Mouse (Mus musculus): Measurements from ENCODE around the gene Decr2. TPM values are rescaled to one million over a fixed set of nuclear protein-coding genes. Genes with fewer than 3 reads are reported as not detected.
"Not testable (repeated sequence)": the region's sequence is repeated elsewhere in the genome, so short reads cannot be mapped to it uniquely, and the experiment has no call there.

Decr2 gene
- polyA plus RNA-seq, 1 experiment = 0.35 TPM

- peak overlapping the region; percentile 33 for H3K4me3 ChIP-seq (replicated peaks)
- H3K9me3 ChIP-seq = no peaks in the 10 kb centered on the region
- TF ChIP-seq GATA1 (IDR thresholded peaks at IDR 0.05; ENCODE audit: borderline replicate concordance, low read length) (no peak), FLI1 (IDR thresholded peaks at IDR 0.05; ENCODE audit: low read length) (no peak)
- peaks cover 27% of the 10 kb centered on the region for H3K27me3 ChIP-seq (replicated peaks)
- H3K36me3 ChIP-seq (replicated peaks; ENCODE audit: low read length) = no peaks in the 10 kb centered on the region
- no peaks in the 10 kb centered on the region for H3K4me1 ChIP-seq
Measured at GRCm38 (mm10) chr17:26046253-26046997, 43.7 kb downstream of the Decr2 start.

GRCm38 (mm10) chr17:26045285-26045684, 44.9 kb downstream of the Decr2 start:
- no peak overlapping the region for H3K4me3 ChIP-seq (replicated peaks)
- H3K4me1 ChIP-seq = no peaks in the 10 kb centered on the region
- H3K27me3 ChIP-seq (replicated peaks) = peaks cover 27% of the 10 kb centered on the region
- H3K9me3 ChIP-seq = no peaks in the 10 kb centered on the region
- H3K36me3 ChIP-seq (replicated peaks; ENCODE audit: low read length) = no peaks in the 10 kb centered on the region
- TF ChIP-seq FLI1 (IDR thresholded peaks at IDR 0.05; ENCODE audit: low read length) (no peak), GATA1 (IDR thresholded peaks at IDR 0.05; ENCODE audit: borderline replicate concordance, low read length) (no peak)

GRCm38 (mm10) chr17:26043249-26043636, 46.9 kb downstream of the Decr2 start:
- H3K4me1 ChIP-seq = no peaks in the 10 kb centered on the region
- H3K9me3 ChIP-seq = no peaks in the 10 kb centered on the region
- TF ChIP-seq FLI1 (IDR thresholded peaks at IDR 0.05; ENCODE audit: low read length) = no peak
- TF ChIP-seq GATA1 (IDR thresholded peaks at IDR 0.05; ENCODE audit: borderline replicate concordance, low read length) = no peak
- H3K27me3 ChIP-seq (replicated peaks) = peaks cover 28% of the 10 kb centered on the region
- H3K36me3 ChIP-seq (replicated peaks; ENCODE audit: low read length) = no peaks in the 10 kb centered on the region
- H3K4me3 ChIP-seq (replicated peaks) = no peak overlapping the region

DNA sequence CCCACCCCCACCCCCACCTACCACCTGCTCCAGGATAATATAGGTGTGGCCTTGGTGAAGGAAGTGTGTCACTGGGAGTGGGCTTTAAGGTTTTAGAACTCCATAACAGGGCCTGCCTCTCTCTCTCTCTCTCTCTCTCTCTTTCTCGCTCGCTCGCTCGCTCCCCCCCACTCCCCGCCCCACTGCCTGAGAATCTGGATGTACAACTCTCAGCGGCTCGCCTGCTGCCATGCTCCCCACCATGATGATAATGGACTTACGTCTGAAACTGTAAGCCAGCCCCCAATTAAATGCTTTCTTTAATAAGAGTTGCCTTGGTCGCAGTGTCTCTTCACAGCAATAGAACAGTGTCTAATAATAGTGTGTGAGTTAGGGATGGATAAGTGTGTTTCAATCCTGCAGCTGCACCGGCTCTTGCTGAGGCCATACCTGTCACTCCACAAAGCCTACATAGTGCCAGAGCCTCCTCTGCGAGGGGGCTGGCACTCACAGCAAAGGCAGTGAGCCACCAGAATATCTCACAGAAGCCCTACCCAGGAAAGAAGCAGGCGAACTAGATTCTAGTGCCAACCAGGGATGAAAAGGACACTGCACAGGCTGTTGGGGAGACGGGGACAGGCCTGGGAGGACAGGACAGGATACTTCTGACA, 47.4 kb downstream of the Decr2 start:
- H3K27me3 ChIP-seq (replicated peaks) = peaks cover 30% of the 10 kb centered on the region
- TF ChIP-seq FLI1 (IDR thresholded peaks at IDR 0.05; ENCODE audit: low read length) = no peak
- no peak for TF ChIP-seq GATA1 (IDR thresholded peaks at IDR 0.05; ENCODE audit: borderline replicate concordance, low read length)
- H3K9me3 ChIP-seq = no peaks in the 10 kb centered on the region
- no peaks in the 10 kb centered on the region for H3K36me3 ChIP-seq (replicated peaks; ENCODE audit: low read length)
- H3K4me3 ChIP-seq (replicated peaks) = no peak overlapping the region
- H3K4me1 ChIP-seq = no peaks in the 10 kb centered on the region

DNA sequence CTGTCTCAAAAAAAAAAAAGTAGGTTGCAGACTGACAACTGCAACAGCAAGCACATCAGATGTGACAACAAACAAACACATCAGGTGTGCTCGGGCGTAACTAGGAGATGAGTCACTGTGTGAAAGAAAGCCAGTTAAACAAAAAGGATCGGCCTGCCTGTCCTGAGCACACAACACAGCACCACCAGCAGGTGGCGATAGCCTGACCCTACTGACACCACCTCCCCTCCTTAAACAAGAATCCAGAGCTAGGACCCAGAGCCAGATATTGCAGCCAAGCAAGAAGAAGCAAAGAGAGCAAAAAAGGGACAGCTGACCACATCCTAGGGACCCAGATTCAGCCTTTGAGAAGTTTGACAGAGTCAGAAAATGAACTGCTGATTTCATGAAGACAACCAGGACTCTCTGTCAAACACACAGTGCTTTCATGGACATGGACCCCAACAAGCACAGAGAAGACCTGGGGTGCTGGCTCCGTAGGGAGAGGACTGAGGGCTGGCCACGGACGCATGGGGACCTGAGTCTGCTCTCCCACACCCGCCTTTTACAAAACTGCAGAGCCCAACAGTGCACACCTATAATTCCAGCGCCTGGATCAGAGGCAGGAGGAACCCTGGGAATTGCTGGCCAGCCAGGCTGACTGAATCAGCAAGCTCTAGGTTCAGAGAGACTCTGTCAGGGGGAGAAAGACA, 48.9 kb downstream of the Decr2 start:
- Histone ChIP-seq H3K4me1 (no peaks in the 10 kb centered on the region), H3K27me3 (replicated peaks) (peaks cover 31% of the 10 kb centered on the region), H3K36me3 (replicated peaks; ENCODE audit: low read length) (no peaks in the 10 kb centered on the region), H3K9me3 (no peaks in the 10 kb centered on the region), H3K4me3 (replicated peaks) (no peak overlapping the region)
- TF ChIP-seq FLI1 (IDR thresholded peaks at IDR 0.05; ENCODE audit: low read length) = no peak
- TF ChIP-seq GATA1 (IDR thresholded peaks at IDR 0.05; ENCODE audit: borderline replicate concordance, low read length) = no peak

GRCm38 (mm10) chr17:26040711-26041110, 49.4 kb downstream of the Decr2 start:
- not testable (repeated sequence) for H3K36me3 ChIP-seq (replicated peaks; ENCODE audit: low read length); H3K9me3 ChIP-seq; H3K4me1 ChIP-seq; H3K4me3 ChIP-seq (replicated peaks)
- H3K27me3 ChIP-seq (replicated peaks) = peaks cover 32% of the 10 kb centered on the region

DNA sequence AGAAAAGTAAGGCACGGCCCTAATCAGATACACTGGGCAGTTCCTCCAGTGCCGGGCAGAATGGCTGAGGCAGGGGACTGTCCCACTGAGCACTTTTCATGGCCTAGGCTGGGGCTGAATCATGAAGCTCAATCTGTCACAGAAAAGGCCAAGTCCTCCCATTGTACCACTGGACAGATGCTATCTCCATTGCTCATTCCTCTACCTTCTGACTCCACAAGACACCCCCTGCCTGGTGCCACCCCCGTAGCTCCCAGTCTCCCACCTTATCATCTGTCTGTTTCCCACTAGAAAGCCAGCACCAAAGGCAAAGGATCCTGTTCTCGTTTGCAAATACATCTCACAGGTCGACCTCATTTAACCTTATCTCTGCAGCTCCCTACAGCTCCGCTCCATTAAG, 58.1 kb downstream of the Decr2 start:
- Histone ChIP-seq H3K36me3 (replicated peaks; ENCODE audit: low read length) (no peaks in the 10 kb centered on the region), H3K4me3 (replicated peaks) (no peak overlapping the region), H3K27me3 (replicated peaks) (peaks cover 45% of the 10 kb centered on the region), H3K9me3 (no peaks in the 10 kb centered on the region), H3K4me1 (peaks cover 22% of the 10 kb centered on the region)
- TF ChIP-seq GATA1 (IDR thresholded peaks at IDR 0.05; ENCODE audit: borderline replicate concordance, low read length) (no peak), FLI1 (IDR thresholded peaks at IDR 0.05; ENCODE audit: low read length) (no peak)

DNA sequence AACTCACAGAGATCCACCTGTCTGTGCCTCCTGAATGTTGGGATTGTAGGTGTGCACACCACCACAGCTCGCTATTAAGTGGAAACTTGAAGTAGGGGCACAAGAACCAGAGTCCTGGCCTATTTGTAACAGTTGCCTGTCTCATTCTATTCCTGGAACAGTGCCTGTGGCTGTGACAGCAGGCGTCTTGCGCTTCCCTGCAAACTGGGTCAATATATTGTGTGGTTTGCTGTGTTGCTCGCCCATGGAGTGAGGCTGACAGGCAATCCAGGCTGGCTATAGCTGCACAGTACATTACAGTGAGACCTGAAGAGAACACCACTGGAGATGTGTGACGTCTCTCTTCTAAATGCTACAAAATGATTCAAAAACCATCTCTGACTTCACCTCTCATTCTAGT, 58.6 kb downstream of the Decr2 start:
- TF ChIP-seq GATA1 (IDR thresholded peaks at IDR 0.05; ENCODE audit: borderline replicate concordance, low read length) (no peak), FLI1 (IDR thresholded peaks at IDR 0.05; ENCODE audit: low read length) (no peak)
- Histone ChIP-seq H3K4me3 (replicated peaks) (no peak overlapping the region), H3K9me3 (no peaks in the 10 kb centered on the region), H3K4me1 (peaks cover 22% of the 10 kb centered on the region), H3K36me3 (replicated peaks; ENCODE audit: low read length) (no peaks in the 10 kb centered on the region), H3K27me3 (replicated peaks) (peaks cover 43% of the 10 kb centered on the region)

Other genes with a start within 250 kb of the Decr2 start
- 3.0 and 5.2 TPM in 2 replicates for gene Gm20683, start 248.6 kb downstream of the Decr2 start, polyA plus RNA-seq (2012; ENCODE audit: insufficient read depth, low replicate concordance)
- 59.4 and 75.2 TPM in 2 replicates for gene Rhot2, start 245.5 kb downstream of the Decr2 start, polyA plus RNA-seq (2012; ENCODE audit: insufficient read depth, low replicate concordance)
- 6.0 and 10.1 TPM in 2 replicates for gene Wdr90, start 228.8 kb downstream of the Decr2 start, polyA plus RNA-seq (2012; ENCODE audit: insufficient read depth, low replicate concordance)
- 77.6 and 205 TPM in 2 replicates for gene Mcrip2, start 221.6 kb downstream of the Decr2 start, polyA plus RNA-seq (2012; ENCODE audit: insufficient read depth, low replicate concordance)
- gene Mettl26, start 215.3 kb downstream of the Decr2 start, polyA plus RNA-seq (2012; ENCODE audit: insufficient read depth, low replicate concordance) = 22.6 and 23.9 TPM in 2 replicates
- 1.9 and 3.1 TPM in 2 replicates for gene Wfikkn1, start 209.5 kb downstream of the Decr2 start, polyA plus RNA-seq (2012; ENCODE audit: insufficient read depth, low replicate concordance)
- gene Rab40c, start 170.6 kb downstream of the Decr2 start, polyA plus RNA-seq (2012; ENCODE audit: insufficient read depth, low replicate concordance) = 8.8 and 24.8 TPM in 2 replicates
- gene Pigq, start 145.4 kb downstream of the Decr2 start, polyA plus RNA-seq (2012; ENCODE audit: insufficient read depth, low replicate concordance) = 48.5 and 65.5 TPM in 2 replicates
- not detected in 2 replicates for gene Nhlrc4, start 145.4 kb downstream of the Decr2 start, polyA plus RNA-seq (2012; ENCODE audit: insufficient read depth, low replicate concordance)
- not detected in 2 replicates for gene A930017K11Rik, start 137.8 kb downstream of the Decr2 start, polyA plus RNA-seq (2012; ENCODE audit: insufficient read depth, low replicate concordance)
- gene Capn15, start 104.5 kb downstream of the Decr2 start, polyA plus RNA-seq (2012; ENCODE audit: insufficient read depth, low replicate concordance) = 12.2 and 39.3 TPM in 2 replicates
- gene Rab11fip3, start 20.8 kb downstream of the Decr2 start, polyA plus RNA-seq (2012; ENCODE audit: insufficient read depth, low replicate concordance) = 2.7 and 4.0 TPM in 2 replicates
- gene Nme4, start 5.3 kb upstream of the Decr2 start, polyA plus RNA-seq (2012; ENCODE audit: insufficient read depth, low replicate concordance) = 28.9 and 32.8 TPM in 2 replicates
- 3.3 and 4.1 TPM in 2 replicates for gene Tmem8, start 23.0 kb upstream of the Decr2 start, polyA plus RNA-seq (2012; ENCODE audit: insufficient read depth, low replicate concordance)
- gene Mrpl28, start 33.2 kb upstream of the Decr2 start, polyA plus RNA-seq (2012; ENCODE audit: insufficient read depth, low replicate concordance) = 104 and 138 TPM in 2 replicates
- 12.5 and 19.6 TPM in 2 replicates for gene Axin1, start 48.4 kb upstream of the Decr2 start, polyA plus RNA-seq (2012; ENCODE audit: insufficient read depth, low replicate concordance)
- gene Pdia2, start 108.8 kb upstream of the Decr2 start, polyA plus RNA-seq (2012; ENCODE audit: insufficient read depth, low replicate concordance) = not detected in 2 replicates
- 0.84 and 8.2 TPM in 2 replicates for gene Rgs11, start 112.6 kb upstream of the Decr2 start, polyA plus RNA-seq (2012; ENCODE audit: insufficient read depth, low replicate concordance)
- gene Arhgdig, start 117.4 kb upstream of the Decr2 start, polyA plus RNA-seq (2012; ENCODE audit: insufficient read depth, low replicate concordance) = not detected in 2 replicates
- 7.0 and 8.3 TPM in 2 replicates for gene Fam234a, start 153.9 kb upstream of the Decr2 start, polyA plus RNA-seq (2012; ENCODE audit: insufficient read depth, low replicate concordance)
- 8.5 and 23.7 TPM in 2 replicates for gene Luc7l, start 162.6 kb upstream of the Decr2 start, polyA plus RNA-seq (2012; ENCODE audit: insufficient read depth, low replicate concordance)

Measured in megakaryocyte, embryonic 14.5 days (primary cell).